Mouse (Mus musculus) brain, embryonic 18.5 days (tissue): Measurements from ENCODE around the gene Gbgt1.
"Not testable (repeated sequence)": the region's sequence is repeated elsewhere in the genome, so short reads cannot be mapped to it uniquely, and the experiment has no call there.

Source experiments
- DNase-seq: peaks from one replicate; pipeline ENCODE4 v3.0.0-alpha.2; 2012; ENCODE audit warnings: low read depth, low spot score

Gbgt1 gene

DNA sequence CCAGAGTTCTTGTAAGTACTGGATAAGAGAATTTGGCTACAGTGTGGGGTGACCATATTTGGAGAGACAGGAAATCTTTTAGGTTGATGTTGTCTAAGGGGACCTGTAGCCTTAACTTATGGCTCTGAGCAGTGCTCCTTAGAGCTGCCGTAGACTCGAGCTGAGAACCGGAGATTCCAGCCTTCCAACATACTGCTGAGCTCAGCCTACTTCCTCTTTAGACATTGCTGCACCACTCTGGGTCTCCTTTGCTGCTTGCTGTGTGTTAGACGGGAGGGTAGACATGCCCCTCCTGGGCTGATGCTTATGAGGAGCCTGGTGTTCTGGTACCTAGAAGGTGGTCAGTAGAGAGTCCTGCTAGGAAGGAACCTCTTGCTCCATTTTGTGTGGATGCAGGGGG lies 1.7 kb downstream of the Gbgt1 start:
- no peak for DNase-seq

DNA sequence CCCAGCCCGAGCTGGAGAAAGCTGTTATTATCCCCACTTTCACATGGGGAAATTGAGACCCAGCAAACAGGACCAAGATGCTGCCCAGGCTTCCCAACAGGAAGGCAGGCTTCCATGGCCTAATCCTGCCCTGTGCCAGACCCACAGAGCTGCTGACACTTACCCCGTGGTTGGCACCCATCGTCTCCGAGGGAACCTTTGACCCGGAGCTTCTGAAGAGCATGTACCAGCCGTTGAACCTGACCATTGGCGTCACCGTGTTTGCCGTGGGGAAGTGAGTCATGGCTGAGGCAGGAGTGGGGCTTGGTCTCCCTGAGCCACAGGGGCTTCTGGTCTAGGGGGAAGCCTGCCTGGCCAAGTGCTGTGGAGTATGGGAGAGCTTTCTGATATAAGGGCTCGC lies 6.3 kb downstream of the Gbgt1 start:
- no peak for DNase-seq

DNA sequence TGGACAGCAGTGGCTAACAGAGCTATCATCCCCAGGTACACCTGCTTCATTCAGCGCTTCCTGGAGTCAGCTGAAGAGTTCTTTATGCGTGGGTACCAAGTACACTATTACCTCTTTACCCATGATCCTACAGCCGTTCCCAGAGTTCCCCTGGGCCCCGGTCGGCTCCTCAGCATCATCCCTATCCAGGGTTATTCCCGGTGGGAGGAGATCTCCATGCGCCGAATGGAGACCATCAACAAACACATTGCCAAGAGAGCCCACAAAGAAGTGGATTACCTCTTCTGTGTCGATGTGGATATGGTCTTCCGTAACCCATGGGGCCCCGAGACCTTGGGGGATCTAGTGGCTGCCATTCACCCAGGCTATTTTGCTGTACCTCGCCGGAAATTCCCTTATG lies 8.0 kb downstream of the Gbgt1 start:
- no peak for DNase-seq

DNA sequence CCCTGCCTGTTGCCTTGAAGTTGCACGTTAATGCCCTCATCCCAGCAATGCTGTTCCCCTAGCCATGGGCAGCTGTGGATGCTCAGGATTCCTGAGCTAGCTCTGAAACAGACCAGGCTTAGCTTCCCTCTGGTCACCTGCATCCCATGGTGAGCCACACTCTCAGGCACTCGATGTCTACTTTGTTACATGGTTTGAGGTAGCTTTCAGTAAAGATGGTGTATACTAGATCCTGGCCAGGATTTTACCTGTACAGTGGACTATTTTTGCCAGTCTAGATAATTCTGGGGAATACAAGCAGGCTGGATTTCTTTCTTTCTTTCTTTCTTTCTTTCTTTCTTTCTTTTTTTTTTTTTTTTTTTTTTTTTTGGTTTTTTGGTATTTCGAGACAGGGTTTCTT lies 9.1 kb downstream of the Gbgt1 start, which contains the start of gene Gm10134:
Gm10134 (plus strand) TSS at position 301 of the 400 bp plus-strand sequence.
- no peak for DNase-seq

DNA sequence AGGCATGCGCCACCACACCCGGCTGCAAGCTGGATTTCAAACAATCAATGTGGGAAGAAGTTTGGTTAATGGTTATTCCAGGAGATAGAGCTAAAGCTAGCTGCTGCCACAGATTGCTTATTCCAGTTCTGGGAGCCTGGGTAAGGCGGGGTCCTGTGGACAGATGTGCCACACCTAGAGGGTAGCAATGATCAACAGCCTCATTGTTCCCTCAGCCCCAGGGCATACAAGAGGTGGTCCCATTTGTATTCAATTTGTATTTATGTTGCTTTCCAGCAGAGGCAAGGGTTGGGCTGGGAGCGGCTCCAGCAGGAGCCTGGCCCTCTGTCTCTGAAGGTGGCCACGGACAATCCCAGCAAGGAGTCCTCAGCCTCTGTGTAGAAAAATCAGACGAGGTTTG lies 9.6 kb downstream of the Gbgt1 start:
- no peak for DNase-seq

DNA sequence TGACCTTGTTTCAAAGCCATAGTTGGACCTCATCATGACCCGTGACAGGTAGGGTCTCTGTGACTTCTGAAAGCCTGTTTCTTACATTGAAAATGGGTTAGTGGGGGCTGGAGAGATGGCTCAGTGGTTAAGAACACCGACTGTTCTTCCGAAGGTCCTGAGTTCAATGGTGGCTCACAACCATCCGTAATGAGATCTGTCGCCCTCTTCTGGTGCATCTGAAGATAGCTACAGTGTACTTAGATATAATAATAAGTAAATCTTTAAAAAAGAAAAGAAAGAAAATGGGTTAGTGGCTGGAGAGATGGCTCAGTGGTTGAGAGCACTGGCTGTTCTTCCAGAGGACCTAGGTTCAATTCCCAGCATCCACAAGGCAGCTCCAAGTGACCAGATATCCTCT lies 14.9 kb downstream of the Gbgt1 start:
- not testable (repeated sequence) for DNase-seq

DNA sequence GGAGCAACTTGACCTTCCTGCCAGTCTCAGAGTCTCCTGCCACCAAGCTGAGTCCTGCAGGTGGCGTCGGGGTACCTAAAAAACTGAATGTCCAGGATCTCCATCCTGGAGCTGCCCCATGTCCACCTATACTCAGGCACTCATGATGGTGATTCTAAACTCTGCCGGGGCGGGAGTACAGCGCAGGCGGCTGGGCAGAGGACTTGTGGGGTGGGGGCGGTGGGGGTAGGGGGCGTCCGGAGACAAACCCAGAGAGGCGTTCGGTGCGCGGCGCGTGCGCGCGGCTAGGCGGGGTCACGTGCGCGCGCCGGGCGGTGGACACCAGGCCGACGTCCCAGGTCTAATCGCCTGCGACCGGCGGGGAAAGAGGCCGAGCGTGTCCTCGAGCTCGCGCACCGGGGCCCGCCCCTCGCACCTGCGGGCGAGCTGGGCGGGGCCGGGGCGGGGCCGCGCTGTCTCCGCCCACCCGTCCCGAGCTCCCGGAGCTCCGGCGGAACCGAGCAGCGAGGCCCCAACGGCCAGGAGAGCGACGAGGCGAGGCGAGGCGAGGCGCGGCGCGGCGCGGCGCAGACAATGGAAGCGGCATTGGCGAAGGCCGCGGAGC lies 16.2 kb downstream of the Gbgt1 start, which contains the start of gene Ralgds:
Ralgds (plus strand) TSS at position 328 of the 604 bp plus-strand sequence.
- no peak for DNase-seq

DNA sequence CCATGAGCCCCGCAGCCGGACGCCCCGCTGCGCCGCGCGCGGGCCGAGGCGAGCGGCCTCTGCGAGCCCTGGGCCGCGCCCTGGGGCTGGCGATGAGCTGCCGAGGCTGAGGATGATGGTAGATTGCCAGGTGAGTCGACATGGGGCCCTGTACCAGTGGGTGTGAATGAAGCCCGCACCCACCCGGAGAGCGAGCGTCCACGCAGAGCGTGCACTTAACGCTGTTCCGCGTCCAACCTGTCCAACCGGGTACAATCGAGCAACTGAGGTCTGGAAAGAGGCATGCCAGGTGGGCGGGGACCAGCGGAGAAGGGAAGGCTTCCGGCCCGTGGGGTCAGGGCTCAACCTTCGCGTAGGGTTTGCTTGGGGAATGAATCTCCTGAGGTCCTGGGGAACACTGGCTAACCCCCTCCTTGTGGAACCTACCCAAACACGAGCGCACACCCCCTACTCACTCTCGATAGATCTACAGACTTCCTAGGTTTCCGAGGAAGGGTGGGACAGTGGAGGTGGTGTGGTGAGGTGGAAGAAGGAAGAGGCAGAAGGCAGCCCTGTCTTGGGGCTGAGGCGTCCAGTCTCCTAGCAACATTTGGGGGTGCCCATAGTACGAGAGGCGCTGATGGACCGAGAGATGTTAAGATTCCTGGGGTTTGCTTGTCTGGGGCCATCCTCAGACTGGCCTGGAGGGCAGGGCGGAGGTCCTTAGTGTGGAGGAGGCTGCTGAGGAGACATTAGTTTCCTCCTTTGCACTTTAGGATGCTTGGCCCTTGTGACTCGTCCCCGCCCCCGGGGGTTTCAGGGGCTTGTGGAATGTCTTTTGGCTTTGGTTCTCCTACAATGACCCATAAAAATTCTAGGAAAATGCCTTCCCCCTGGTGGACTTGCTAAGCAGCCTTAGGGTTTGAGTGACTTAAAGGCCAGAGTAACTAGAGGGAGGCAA lies 17.0 kb downstream of the Gbgt1 start:
- DNase-seq: no peak

DNA sequence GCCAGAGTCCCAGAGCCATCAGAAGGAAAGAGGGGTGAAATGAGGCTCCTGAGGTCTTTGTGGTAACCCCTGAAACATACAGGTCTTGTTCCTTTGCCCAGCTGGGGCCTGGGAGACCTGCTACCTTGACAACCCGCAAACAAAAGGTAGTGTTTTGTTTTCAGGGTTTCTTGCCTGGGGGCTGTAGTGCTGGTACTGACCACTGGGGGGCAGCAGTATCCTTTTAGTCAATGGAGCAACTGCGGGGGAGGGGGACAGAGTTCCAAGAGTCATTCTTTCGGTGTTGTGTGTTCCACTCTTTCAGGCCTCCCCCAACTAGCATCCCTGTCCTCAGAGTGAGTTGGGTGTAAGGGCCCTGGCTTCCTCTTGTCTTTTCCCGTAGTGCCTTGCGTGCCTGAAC lies 17.8 kb downstream of the Gbgt1 start:
- DNase-seq: no peak

DNA sequence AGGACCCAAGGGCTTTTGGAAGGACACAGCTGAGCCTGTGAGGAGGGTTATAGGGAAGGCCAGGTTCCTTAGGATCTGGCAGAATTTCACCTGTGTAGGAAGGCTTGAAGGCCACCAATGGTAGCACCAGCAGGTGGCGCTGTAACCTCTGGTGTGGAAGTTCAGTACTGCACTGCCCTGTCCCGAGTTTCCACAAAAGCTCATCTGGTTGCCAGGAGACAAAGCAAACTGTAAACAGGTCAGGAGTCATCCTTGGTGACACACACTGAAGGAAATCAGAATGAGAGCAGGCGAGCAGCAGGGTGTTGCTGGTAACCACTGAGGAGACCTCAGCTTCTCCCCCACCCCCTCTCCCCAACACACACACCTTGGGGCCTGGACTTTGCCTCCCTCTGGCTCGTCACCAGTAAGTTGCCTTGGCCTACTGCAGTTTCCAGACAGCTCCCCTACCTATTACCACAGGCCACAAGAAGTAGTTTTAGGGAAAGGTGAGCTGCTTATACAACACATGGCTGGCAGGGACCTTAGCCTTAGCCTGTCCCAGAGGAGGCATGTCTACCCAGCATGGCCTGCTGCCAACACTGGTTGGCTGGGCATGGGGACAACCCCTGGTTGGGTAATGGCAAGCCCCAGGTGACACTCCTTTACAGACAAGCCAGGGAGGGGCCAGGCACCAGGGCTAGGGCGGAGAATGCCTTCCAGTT lies 20.7 kb downstream of the Gbgt1 start:
- DNase-seq: no peak

DNA sequence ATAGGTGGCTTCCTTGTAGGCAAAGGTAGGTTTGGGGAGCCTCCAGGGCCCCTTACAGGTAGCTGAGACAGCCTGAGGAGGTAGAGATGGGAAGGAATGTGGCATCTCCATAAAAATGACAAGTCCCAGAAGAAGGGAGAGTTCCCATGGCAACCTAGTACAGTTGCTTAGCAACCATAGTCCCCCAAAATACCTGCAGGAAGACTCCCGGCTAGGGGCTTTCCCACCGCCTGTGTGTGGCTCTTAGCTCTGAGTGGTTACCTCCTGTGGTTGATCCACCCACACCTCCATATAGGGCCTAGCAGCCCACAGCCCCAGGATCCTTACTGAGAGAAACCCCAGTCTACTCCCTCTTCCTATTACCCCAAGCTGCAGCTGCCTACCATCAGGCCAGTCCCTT lies 21.5 kb downstream of the Gbgt1 start:
- no peak for DNase-seq

DNA sequence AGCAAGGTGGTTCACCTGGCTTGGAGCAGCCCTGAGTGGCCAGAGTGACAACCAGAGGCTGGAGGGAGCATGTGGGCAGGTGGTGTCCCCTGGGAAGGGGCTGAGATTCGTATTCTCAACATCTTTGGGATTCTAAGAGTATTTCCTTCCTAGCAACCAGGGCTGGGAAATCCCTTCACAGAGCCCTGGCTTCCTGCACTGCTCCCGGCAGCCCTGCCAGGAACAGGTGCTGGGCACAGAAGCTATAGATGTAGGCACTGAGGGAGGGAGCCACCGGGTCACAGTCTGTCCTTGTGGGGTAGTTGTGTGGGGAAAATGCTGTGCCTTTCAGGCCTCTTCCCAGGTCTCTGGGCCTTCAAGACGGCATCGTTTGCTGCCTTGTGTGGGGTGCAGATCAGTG lies 23.9 kb downstream of the Gbgt1 start:
- no peak for DNase-seq

DNA sequence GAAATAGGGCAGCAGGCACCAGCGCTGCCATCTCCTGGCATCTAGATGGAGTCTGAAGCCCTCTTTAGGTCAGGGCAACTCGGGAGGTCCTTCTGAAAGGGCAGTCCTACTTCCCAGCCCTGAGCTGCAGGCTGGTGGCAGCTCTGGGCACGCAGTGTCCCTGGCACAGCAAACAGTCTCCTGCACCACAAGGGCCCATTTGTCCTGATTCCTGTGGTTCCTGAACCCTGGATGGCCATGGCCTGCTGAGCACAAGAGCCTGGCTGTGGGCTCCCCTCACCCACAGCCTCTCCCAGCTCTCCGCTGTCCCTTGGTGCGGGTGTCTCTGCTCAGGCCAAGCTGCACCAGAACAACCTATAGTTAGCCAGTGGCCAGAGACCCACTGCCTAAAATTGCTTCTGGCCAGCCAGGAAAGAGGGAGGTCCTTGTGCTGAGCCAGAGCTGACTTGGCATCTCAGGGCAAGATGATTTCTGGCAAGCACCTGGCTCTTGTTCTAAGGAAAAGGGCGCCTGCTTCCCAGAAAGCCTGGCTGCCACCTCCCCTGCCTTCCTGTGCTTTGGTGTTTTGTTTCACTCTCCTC lies 25.0 kb downstream of the Gbgt1 start:
- no peak for DNase-seq

DNA sequence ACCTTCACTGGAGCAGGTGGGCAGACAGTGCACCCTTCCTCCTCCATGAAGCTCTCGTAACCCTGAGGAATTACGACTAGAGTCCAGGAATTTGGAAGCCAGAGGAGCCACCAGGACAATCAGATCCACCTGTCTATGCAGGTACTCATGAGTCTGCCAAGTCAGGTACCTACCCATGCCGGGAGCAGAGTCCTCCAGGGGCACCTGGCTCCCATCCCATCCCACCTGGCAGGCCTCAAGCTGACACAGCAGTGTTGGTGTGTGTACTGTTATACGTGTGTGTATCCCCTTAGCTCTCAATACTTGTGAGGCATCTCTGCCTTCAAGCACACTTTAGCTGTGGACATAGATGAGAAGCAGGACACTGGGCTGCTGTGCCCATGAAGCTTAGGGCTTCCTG lies 25.5 kb downstream of the Gbgt1 start:
- DNase-seq: no peak

DNA sequence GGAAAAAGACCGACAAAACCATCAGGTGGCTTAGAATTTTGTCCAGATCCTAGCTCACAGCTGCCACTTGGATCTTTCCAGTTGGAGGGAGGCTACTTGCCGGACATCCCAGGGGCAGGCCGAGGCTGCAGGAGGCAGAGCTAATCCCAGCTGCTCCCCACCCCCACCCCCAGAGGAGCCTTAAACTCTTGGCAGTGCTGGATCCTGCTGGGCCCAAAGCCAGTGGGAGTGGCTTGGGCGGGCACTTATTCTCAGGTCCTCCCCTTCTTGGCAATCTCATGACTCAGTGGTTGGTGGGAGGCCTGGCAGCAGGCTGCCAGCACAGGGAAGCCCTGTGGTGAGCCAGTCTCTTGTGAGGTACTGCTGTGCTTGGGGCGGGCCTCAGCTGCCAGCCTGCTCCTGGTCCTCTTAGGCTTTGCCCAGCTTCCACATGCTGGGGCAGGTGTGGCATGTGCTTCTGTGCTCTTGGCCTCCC lies 27.0 kb downstream of the Gbgt1 start:
- peak; percentile 80 for DNase-seq

DNA sequence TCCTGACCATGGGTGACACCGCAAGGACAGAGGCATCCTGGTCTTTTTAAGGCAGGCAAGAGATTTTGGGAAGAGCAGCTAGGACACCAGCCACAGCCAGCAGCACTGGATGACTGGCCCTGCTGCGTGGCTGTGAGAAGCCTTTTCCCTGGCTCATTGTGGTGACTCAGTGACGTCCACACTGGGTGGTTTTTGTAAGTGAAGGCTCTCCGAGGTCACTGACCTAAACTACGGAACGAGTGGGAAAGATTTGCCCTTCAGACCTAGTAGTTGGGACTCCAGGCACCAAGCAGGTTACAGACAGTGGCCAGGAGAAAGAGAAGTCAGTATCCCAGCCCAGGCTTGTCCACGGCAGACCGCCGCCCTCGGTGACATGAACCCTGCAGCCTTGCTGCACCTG lies 27.7 kb downstream of the Gbgt1 start:
- no peak for DNase-seq

DNA sequence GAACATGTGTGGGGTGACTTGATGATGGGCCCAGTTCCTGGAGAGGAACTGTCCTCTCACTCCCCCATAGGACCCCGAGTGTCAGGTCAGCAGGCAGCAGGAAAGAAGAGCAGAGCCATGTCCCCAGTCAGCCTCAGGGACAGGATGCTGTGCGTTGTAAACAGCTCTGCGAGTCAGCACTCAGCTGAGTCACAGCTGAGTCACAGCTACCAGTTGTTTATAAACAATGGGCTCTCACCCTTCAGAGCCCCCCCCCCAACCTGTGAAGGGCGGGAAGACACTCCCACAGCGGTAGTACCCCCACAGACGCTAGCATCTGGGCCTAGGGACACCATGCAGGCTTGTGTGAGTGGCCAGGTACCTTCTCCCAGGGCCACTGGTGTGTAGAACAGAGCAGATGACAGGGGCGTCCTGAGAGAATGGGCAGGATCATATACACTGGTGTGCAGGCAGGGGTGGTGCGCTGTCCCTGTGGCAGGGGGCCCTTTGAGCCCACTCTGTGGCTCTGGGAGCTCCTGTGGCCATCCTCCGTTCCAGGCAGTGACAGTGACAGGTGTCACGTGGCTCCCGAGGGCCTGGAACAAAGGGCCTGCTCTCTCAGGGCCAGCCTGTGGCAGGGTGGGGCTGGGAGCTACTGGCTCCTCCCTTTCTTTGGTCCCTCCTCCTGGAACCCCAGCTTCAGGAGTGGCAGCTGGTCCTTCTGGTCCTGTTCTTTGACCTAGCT lies 28.7 kb downstream of the Gbgt1 start:
- DNase-seq: no peak

DNA sequence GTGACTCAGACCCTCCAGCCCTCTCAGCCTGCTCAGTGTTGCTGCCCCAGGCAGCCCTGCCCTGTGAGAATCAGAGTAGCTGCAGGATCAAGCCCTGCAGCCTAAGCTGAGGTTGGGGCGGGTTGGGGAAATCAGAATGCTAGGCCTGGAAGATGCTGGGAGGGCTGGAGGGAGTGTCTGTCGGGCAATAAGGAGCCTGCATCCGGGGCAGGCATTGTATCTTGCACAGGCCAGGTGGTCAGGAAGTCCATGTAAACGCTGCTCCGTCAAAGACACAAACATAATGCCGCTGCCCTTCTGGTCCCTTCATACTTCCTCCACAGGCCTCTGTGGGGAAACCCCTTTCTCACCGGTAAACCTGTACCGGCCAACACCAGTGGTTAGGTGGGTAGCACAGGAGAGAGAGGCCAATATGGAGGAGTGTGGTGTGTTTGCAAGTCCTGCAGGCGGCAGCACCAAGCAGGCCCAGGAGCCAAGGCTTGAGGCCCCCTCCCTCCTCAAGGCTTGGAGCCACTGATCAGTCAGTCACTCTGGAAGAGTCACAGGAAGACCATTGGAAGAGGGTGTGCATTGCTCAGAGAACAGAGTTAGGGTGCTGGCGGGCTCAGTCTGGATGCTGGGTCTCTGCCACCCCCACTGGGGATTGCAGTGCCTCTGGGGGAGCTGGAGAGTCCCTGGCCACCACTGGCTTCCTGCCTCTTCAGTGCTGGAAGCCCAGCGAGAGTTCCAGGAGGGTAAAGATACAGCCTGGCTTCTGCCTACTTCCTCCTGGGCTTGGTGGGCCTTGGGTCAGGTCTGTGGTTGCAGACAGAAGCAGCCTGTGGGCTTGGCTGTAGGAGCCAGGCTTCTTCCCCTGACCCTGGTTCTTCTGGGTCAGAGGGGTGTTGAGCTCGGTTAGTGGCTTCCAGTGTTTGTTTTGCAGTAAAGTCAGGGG lies 29.5 kb downstream of the Gbgt1 start:
- DNase-seq: no peak

DNA sequence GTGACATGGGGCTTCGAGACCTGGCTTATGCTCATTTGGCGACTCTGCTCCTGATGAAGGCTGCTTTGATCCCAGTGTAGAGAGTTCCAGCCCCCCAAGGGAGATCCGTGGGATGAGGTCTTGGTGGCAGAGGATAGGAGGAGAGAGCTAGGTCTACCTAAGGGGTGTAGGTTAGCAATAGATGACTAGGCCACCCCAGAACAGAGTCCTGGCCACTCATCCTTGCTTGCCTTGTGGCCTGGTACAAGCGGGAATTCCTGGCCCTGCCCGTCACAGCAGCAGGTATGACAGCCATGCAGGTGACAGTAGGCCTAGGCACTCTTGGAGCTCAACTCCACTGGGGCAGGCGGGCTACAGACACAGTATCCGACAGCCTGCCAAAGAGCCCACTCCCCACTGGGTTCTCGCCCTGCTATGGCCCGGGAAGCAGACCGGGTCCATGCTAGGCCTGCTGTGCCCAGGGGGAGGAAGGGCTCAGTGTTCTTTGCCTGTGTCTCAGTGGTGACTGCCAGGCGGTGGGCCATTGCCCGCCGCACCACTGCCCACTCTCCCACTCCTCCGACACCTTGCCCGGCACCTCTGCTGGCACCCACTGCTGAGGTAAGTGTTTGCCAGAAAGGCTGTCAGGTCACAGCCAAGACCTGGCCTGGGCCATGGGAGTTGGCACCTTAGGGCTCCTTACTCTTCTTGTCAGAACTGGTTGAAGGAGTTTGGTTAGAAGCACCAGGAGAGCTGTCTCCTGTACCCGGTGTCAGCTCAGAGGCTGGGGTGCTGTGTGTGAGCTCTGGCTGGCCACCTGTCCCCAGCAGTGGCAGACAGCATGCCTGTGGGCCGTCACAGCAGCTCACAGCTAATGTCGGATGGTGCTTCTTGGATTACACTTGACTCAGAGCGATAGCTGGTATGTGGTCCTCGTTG lies 31.0 kb downstream of the Gbgt1 start:
- no peak for DNase-seq
